Mouse (Mus musculus): Measurements from ENCODE around the gene Stat4.
"Not testable (repeated sequence)": the region's sequence is repeated elsewhere in the genome, so short reads cannot be mapped to it uniquely, and the experiment has no call there.

Stat4 gene

DNA sequence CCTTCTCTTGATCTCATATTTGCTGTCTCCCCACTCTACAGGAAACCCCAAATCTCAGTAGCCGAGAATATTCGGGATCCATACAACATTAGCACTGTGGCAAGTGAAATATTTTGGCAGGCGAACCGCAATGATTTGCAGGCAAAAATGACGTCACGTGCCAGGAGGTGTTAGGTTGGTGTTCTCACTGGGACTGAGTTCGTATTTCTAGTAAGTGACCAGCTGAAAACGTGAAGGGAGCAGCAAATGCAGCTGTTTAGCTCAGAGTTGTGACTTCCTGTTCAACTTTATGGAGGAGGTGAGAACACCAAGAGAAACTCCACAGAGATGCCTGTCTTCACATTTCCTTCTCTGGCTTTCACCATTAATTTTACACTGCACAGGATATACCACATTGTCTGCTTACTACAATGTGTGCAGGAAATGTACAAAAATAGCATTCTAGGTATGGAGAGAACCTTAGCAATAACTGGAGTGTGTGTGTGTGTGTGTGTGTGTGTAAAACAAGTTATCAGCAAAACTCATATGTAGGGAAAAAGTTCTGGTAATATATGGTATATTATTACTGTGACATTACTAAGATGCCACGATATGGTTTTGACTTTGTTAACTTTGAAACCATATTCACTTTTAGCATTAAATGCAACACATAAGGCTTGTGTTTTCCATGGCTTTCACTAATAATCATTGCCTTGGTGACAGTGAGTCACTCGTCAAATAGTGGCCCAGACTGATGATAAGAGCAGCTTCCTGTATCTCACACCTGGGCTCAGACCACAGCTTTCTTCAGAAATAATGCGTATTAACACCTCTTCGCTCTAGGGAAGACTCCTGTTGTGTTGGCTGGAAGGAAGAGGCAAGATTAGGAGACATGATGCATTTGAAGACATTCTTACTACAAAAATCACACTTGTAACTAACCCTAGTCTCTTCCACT lies 48.1 kb downstream of the Stat4 start:
- no peak for DNase-seq

DNA sequence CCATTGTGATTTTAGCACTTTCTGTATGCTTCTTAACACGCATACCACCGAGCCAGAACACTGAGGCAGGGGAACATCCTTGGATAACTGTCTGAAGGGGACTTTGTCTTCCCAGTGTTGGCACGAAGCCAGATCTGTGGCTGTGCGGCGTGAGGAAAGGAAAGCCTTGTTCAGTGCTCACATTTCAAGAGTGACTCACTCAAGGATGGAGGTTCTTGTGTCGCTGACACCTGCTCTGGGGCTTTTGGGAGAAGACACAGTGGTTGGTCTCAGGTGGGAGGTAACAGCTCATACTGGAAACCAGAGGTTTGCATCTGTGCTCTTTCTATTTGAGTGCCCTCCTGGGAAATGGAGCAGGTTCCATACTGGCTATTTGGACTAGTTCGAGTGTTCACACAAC lies 52.2 kb downstream of the Stat4 start:
- DNase-seq: no peak

DNA sequence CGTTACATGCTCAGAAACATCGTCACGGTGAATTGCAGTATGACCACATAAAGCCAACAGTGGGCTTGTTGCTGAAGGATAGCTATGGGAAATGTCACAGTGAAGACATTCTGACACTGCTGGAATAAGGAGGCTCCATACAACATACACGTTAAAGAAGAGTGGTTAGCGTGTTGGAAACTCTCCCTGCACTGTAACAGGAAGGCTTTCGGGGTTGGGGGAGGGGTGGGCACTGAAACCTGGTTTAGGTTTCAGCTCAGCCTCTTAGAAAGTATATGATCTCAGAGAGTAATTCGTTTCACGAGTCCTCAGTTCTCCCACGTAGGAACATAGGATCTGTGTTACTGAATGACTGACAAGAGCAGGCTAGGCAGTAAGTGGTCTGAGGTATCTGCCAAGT lies 52.7 kb downstream of the Stat4 start:
- DNase-seq: no peak

DNA sequence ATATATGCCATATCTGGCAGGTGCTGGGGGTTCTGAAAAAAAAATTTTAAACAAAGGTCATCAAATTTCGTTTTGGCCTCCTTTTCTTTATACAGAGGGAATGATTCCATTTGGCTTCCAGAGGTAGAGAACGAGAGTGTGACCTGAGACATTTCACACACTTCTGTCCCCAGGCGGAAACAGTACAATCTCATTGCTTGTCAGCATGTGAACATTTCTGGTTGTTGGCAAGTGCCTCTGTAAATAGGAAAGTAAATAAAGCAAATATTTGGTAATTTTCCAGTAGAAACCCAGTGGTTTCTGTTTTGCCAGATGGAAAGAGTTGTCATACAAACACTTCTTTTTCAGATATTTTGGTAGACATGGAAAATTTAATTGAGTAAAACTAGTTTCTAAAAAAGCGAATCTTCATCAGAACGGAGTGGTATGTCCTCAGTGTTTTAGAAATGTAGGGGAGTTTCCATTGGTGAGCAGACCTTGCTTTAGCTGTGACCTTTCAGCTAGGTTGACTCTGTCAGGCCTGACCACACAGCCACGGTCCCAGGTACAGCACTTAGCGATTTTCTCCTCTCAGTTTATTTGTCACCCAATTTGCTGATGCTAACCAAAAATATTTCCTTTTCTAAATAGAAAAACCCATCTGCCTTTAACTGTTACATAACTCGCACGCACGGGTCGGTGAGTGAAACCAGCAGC lies 53.6 kb downstream of the Stat4 start:
- DNase-seq: no peak

DNA sequence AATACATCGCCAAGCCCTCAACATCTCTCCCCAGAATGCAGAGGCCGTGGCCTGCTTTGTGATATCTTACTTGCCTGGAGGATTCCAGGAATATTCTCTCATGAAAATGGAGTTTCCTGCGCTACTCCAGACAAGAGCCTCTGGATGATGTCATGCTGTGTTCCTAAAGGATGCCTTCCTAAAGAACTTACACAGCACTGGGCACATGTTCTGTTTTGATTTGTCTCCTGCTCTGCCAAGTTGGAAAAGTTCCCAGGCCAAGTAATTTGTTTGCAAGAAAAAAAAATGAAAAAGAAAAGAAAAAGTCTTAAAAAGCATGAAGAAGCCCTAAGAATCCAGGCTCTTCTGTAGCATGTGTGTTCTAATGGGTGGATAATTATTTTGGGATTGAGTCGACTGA lies 56.2 kb downstream of the Stat4 start:
- DNase-seq: no peak

DNA sequence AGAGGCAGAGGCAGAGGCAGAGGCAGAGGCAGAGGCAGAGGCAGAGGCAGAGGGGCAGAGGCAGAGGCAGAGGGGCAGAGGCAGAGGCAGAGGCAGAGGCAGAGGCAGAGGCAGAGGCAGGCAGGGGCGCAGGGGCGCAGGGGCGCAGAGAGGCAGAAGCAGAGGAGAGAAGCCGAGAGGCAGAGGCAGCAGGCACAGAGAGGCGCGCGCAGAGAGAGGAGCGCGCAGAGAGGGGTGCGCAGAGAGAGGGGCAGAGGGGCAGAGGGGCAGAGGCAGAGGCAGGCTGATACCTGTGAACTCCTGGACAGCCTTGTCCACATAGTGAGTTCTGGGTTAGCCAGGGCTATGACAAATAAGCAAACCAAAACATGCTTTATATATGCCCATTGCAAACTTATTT lies 59.9 kb downstream of the Stat4 start:
- not testable (repeated sequence) for DNase-seq

DNA sequence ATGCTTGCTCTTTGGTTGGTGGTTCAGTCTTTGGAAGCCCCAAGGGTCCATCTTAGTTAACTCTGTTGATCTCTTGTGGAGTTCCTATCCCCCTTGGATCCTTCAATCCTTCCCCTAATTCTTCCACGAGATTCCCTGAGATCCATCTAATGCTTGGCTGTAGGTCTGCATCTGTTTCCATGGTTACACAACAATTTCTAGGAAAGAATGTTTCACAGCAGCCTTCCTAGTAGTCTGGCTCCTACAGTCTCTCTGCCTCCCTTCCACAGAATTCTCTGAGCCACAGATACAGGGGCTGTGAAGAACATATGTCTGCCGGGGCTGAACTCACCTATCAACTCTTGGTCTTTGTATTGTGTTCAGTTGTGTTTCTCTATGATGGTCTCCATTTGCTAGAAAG lies 61.8 kb downstream of the Stat4 start:
- DNase-seq: no peak

DNA sequence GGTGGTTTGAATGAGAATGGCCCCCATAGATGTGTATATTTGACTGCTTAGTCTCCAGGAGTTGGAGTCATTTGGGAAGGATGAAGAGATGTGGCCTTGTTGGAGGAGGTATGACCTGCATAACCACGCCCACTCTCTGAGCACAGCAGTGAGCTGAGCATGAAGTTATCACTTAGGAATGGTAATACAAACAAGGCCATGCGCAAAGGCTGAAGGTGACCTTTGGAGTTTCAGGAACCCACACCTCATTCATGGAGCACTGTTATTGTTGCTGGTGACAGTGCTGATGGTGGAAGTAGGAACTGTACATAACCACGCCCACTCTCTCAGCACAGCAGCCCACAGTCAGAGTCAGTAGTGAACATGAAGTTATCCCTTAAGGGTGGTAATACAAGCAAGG lies 62.9 kb downstream of the Stat4 start:
- DNase-seq: no peak

DNA sequence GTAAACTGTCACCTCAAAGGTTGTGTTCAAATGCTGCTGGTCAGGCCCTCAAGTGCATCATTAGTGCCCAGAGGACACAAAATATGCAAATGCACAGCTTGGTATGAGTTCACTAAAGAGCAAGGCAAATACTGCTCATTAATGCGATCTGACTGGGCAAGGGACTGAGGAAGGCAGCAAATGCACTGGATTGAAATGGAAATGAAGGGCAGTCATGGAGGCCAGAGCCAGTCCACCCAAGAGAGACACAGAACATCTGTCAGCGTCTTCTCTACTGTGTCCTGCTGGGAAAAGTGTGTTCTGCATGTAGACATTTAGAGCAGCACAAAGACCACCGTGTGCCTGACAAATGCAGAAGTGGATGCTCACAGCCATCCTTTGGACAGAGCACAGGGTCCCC lies 64.6 kb downstream of the Stat4 start:
- DNase-seq: no peak

DNA sequence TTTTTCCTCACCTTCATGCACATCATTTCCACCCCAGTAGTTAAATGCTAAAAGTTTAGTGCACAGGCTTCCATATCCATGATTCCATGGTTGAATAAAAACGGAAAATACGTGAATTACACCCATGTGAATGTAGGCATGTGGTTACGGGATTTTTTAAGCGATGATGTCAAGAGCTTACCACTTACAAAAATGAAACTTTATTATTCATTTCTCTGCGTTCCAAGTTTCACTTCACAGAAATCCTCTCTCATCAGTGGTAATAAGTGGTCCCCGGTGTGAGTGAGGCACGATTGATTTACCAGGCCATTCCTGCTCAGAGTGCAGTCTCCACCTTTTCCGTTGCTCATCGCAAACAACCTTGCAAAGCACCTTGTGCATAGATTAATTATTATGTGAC lies 66.0 kb downstream of the Stat4 start:
- DNase-seq: no peak

DNA sequence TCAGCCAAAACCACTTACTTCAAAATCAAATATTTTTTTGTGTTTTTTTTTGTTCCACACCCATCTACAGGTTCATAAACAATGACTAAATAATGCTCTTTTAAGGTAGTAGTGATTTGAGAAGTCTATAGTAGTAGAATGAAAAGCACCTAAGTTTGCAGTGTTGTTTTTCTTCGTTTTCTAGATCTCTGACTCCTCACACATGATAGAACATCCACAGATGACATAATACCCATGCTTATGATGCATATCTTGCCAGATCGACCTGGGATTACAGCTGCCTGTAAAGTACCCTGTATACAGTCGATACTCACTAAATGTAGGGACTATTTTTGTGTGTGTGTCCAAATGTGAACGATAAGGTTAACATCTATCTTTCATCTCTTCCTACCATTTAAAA lies 69.0 kb downstream of the Stat4 start:
- DNase-seq: no peak

DNA sequence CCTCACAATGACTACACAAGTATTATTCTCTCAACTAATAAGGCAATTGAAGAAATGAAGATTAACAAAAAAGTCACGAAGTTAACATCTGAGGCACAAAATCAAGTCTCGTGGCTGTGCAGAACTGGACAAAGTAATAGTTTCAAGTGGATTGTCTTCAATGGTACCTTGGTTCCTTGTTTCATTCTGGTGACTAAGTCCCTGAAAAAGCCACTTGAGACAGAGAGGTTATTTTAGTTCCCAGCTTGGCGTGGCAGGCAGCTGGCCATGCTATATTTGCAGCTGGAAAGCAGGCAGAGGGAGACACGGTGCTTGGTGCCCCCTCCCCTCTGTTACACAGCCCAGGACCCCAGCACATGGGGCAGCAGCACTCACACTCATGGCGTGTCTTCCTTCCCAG lies 70.2 kb downstream of the Stat4 start:
- no peak for DNase-seq

DNA sequence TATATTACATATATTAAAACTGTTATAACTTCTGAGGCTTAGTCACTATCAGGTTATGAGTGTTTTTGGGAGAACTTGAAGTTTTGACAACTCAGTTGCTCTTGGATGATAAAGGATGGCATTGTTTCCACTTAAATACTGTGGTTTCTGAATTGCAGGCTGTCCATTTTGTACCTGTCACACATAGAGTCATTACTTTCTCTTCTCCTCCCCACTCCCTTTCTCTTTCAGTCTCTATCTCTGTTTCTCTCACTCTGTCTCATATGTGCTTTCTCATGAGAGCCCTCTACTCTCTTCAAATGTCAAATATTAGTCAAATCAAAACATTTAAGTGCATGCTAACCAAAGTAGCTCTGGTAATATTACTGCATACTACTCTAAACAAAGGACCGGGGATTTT lies 79.3 kb downstream of the Stat4 start:
- DNase-seq: no peak

DNA sequence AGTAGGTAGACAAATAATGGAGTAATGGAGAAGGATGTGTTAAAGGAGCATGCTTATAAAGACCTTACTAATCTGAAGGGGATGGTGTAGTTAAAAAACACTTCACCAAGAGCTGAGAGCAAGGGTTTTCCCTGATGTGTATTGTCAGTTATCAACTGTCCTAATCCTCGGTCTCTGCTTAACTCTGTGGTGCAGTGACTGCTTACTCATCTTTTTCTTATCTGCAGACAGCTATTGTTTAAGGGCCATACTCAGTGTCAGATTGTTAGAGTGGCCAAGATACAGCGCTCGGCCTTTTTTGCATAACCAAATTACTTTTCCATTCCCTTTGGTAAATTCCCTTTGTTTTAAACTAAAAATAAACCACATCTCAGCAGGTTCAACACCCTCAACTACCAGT lies 79.7 kb downstream of the Stat4 start:
- DNase-seq: no peak

DNA sequence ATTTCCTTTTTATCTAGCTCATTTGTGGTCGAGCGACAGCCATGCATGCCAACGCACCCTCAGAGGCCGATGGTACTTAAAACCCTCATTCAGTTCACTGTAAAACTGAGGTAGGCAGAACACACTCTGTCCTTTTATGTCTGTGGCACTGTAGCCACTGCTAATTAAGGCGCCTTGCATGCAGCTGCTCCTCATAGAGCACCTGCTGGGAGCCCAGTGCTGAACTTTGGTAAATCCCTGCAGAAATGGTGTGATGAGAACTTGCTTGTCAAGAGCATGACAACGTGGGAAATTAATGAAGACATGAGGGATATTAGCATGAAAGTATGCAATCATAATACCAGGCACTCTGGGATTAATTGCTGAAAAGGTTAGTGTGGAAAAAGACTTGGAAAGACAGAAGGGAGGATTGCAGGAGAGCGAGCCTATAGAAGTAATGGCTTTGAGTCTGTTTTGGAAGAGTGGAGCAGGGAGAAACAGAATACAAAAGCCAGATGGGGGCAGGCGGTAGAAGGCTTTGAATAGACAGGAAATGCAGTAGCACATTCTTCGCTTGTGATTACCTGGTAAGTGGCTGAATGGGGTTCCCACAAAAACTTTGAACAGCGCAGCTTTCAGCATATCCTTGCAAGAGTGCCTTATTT lies 92.9 kb downstream of the Stat4 start:
- no peak for DNase-seq

DNA sequence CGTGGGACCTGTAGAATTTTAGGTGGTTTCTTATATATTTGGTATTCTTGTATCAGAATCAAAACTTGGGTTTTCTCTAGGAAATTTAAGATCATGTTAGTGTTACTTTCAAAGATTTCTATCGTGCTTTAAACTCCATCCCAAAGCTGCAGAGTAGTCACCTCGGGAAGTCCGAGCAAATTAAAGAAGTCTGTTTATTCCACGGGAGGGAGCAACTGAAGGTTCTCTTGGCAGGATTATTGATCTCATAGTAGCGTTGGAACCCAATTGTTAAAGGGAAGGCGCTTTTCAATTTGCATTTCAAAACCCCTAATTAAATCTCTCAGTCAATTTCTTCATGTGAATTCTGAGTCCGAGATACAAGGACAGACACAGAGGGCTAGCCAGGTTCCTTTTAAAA lies 93.4 kb downstream of the Stat4 start:
- DNase-seq: no peak

DNA sequence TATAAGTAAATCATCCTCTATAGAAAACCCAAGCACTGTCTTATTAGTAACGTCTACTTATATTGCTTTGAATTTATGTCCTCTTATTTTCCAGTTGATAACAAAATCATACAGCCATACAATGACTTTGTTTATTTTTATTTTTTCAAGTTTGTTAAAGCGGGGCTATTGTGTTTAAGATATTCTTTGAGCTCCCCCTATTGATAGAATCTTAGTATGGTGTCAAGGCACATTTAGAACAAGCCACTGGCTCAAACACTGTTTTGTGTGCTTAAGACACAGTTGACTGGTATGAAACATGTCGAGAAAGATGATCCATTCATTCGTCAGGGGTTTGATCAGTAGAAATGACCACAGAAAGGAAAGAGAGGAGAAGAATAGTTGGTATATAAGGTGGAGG lies 99.3 kb downstream of the Stat4 start:
- DNase-seq: no peak

DNA sequence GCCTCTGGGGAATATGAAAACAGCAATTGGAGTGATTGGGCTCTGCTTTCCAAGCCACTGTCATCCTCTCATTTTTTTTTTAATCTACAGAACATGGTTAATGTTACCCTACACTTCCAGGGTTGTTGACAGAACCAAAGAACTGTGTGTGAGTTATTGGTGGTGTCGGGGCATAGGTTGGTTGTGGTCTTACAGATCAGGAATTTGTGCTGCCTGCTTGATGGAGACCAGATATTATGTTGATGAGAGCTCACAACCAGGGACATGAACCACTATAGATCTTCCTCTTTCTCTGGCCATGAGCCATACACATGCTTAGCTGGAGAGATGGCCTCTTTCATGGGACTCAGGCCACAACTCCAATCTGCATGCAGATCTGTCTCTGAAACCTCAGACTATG lies 100.2 kb downstream of the Stat4 start:
- DNase-seq: no peak

DNA sequence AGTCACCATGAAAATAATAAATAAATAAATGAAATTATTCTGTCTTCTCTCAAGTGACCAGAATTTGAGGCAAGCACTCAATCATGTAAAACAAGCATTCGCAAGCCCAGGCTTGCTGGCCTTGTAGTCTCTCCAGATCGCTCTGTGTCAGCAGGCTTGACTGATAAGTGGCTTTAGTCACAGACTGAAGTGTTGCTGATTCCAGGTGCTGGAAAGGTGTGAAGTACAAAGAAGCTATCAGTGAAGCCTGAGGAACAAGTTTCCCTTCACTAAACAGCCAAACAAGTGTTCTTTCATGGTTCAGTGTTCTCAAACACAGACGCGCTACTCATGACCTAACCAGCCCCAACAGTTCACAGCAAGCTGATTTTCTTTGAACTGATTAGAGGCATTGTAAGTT lies 101.7 kb downstream of the Stat4 start:
- no peak for DNase-seq

DNA sequence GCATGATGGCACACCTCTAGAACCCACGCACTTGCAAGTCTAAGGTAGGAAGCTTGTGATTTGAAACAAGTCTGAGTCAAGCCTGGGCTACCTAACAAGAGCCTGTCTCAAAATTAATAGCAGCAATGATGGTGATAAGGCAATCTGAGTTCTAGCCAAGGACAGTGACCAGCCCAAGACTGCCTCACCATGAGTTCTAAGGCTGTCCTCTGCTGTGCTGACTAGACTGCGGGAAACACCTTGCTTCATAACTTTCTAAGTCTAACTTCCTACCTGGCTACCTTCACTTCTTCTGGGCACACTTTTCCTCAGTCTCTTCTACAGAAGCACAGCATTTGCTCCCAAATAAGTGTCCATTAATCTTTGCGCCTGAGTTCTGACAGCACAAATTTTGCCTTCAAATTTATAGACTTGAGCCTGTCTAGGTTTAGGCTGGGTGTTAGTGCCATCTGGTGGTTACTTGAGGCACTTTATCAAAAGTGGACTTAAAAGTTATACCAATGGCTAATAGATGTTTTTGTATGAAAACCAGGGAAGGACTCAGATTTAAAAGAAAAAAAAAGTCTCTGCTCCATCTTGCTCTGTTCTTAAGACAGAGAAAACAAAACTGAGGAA lies 111.8 kb downstream of the Stat4 start:
- peak in 1 of 2 experiments; percentile 48 for DNase-seq

DNA sequence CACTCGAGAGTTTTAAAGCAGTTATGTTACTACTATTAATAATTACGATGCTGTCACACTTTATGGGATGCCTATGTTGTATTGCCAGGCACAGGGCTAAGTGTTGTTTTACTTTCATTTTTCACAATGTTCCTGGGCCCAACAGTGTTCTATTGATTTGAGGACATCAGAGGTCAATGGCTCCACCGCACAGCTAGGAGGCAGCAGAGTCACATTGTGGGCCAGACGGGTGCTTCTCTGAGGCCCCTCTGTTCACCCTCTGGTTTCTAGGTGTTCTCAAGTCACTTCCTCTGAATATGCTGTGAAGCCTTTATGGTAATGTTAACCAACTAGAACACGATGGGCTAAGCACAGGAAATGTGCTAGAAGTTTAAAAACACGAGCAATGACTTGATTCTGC lies 113.5 kb downstream of the Stat4 start:
- no peak for DNase-seq

DNA sequence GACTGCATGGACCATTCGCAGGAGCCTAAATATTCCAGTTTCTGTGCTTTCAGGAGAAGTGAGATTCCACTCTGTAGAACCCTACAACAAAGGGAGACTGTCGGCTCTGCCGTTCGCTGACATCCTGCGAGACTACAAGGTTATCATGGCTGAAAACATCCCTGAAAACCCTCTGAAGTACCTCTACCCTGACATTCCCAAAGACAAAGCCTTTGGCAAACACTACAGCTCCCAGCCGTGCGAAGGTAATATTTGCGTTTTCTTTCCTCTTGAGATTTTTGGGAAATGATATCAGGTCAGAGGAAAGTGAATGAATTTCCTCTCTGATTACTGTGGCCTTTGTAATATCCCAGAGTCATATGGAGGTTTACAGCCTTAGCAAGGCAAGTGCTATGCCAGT lies 115.8 kb downstream of the Stat4 start:
- DNase-seq: no peak

DNA sequence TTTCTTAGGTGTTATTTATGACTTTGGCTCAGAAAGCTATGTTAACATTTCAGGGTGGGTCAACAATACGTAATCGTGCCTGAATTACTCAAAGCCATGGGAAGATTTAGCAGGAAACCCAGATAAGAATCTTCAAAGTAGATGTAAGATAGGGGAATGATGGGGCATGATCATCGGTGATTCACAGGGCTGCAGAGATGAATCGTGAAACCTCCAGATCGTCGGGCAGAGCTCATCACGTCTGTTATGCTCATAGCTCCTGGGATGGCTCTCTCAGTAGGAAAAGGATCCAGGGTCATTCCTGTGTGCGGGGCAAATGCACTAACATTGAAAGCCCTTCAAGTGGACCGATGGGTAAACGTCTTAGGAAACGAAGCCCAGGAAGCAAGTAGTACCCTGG lies 120.3 kb downstream of the Stat4 start:
- no peak for DNase-seq

DNA sequence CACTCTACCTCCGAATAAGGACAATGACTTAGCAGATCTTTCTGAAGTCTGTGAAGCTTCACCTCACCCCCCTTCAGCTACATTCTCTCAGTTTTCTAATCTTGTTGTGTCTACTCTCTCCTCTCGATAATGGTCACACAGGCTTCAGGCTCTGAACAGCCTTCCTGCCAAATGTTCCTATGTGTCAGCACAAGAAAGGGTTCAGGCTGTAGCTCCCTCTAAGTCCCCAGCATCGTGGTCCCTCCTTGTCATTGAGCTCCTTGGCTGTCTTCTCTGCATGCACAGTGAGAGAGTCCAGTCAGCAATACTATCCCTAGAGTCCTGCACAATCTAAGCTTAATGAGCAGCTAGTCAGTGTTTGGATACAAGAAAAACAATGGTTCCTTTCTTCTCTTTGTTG lies 124.3 kb downstream of the Stat4 start:
- no peak for DNase-seq
